Comparison of ENCODE assay signal across 13 mouse cellular contexts in genomic region chr14:93061824-93062620, GRCm38 (mm10).
"Had no signal": no experiment of that assay in that cellular context is flagged by ENCODE, and none has a peak within 500 bp of the region (broad histone marks: within the 10 kb centered on the region; RNA-seq: fewer than 3 reads in every experiment).

No protein-coding gene starts in this region.

- H3K27ac ChIP-seq: limb, embryonic 12.5 days; liver, embryonic 14.5 days; neural tube, embryonic 12.5 days; stomach, postnatal 0 days had no signal

- H3K4me3 ChIP-seq: limb, embryonic 12.5 days; myocyte; neural tube, embryonic 12.5 days had no signal

- H3K4me2 ChIP-seq: limb, embryonic 12.5 days; neural tube, embryonic 12.5 days had no signal

- H3K36me3 ChIP-seq: limb, embryonic 12.5 days; neural tube, embryonic 12.5 days had no signal

- H3K27me3 ChIP-seq: limb, embryonic 12.5 days; neural tube, embryonic 12.5 days had no signal

- H3K9me3 ChIP-seq: limb, embryonic 12.5 days; neural tube, embryonic 12.5 days had no signal

- ATAC-seq: lung, postnatal 0 days had no signal

- DNase-seq: kidney, postnatal 36 days; layer of hippocampus, adult 9-11 months; layer of hippocampus, postnatal 36 days; lung, adult 18-20 months; lung, postnatal 36 days; midbrain, embryonic 14.5 days; thymus, postnatal 4 days had no signal

- H3K9ac ChIP-seq: limb, embryonic 12.5 days; liver, embryonic 14.5 days; neural tube, embryonic 12.5 days had no signal

- H3K4me1 ChIP-seq: limb, embryonic 12.5 days had no signal
